11 mouse cellular contexts compared by ENCODE assay signal in genomic region chr11:120615606-120616203, GRCm38 (mm10). TPM values are rescaled to one million over a fixed set of nuclear protein-coding genes. Genes with fewer than 3 reads are reported as not detected.
DNase-seq lines count a peak whose midpoint lies in the region; ATAC-seq and TF ChIP-seq lines count a peak whose summit lies in the region.
"Had no signal": no experiment of that assay in that cellular context is flagged by ENCODE, and none has a peak within 500 bp of the region (broad histone marks: within the 10 kb centered on the region; RNA-seq: fewer than 3 reads in every experiment).

No protein-coding gene starts in this region.

- no peak for ATAC-seq in hindbrain, embryonic 13.5 days (ENCODE audit: low FRiP score)
- no peak for ATAC-seq in hindbrain, embryonic 11.5 days (ENCODE audit: low FRiP score)
- no peak for ATAC-seq in G1E (ENCODE audit: extremely low read depth, insufficient number of reproducible peaks, low FRiP score, poor library complexity, severe bottlenecking)
- ATAC-seq in forebrain, embryonic 15.5 days (replicated peaks) = no peak
- ATAC-seq in liver, embryonic 16.5 days (ENCODE audit: low read depth) = no peak
- ATAC-seq in lung, postnatal 0 days = no peak

- H3K27ac ChIP-seq in hindbrain, embryonic 13.5 days = no peak overlapping the region
- no peak overlapping the region for H3K27ac ChIP-seq in hindbrain, embryonic 11.5 days (ENCODE audit: low read depth, low read length)
- H3K27ac ChIP-seq in forebrain, embryonic 15.5 days (replicated peaks) = no peak overlapping the region
- H3K27ac ChIP-seq in liver, embryonic 16.5 days (ENCODE audit: low read length) = no peak overlapping the region; the same call in 1 of the 2 replicates
- no peak overlapping the region for H3K27ac ChIP-seq in lung, postnatal 0 days (ENCODE audit: low read length)

- H3K27me3 ChIP-seq in hindbrain, embryonic 13.5 days = no peaks in the 10 kb centered on the region
- no peaks in the 10 kb centered on the region for H3K27me3 ChIP-seq in hindbrain, embryonic 11.5 days (ENCODE audit: control insufficient read depth, insufficient read depth, low read length)
- H3K27me3 ChIP-seq in G1E (ENCODE audit: insufficient read depth, low read length) = peaks cover 2% of the 10 kb centered on the region; the same call in 1 of the 2 replicates
- no peaks in the 10 kb centered on the region for H3K27me3 ChIP-seq in forebrain, embryonic 15.5 days
- no peaks in the 10 kb centered on the region for H3K27me3 ChIP-seq in liver, embryonic 16.5 days (ENCODE audit: control insufficient read depth, insufficient read depth, low read depth, low read length)
- H3K27me3 ChIP-seq in lung, postnatal 0 days (replicated peaks; ENCODE audit: insufficient read depth, low read length) = no peaks in the 10 kb centered on the region

- no peak for TF ChIP-seq CTCF in G1E (IDR thresholded peaks at IDR 0.05; ENCODE audit: low read depth, low read length)
- no peak for TF ChIP-seq CTCF in lung, postnatal 0 days (IDR thresholded peaks at IDR 0.05)

- no peaks in the 10 kb centered on the region for H3K9me3 ChIP-seq in hindbrain, embryonic 13.5 days
- H3K9me3 ChIP-seq in hindbrain, embryonic 11.5 days (ENCODE audit: control insufficient read depth, low read length) = no peaks in the 10 kb centered on the region
- peaks cover 4% of the 10 kb centered on the region; the same call in 1 of the 2 replicates for H3K9me3 ChIP-seq in G1E (replicated peaks)
- no peaks in the 10 kb centered on the region for H3K9me3 ChIP-seq in forebrain, embryonic 15.5 days
- H3K9me3 ChIP-seq in liver, embryonic 16.5 days (replicated peaks; ENCODE audit: control insufficient read depth, low read length) = no peaks in the 10 kb centered on the region
- no peaks in the 10 kb centered on the region for H3K9me3 ChIP-seq in lung, postnatal 0 days (ENCODE audit: low read length)

- H3K4me2 ChIP-seq in hindbrain, embryonic 13.5 days = peak overlapping the region; percentile 17; the same call in 1 of the 2 replicates
- no peak overlapping the region for H3K4me2 ChIP-seq in hindbrain, embryonic 11.5 days (replicated peaks; ENCODE audit: low read depth, low read length)
- H3K4me2 ChIP-seq in forebrain, embryonic 15.5 days (replicated peaks) = no peak overlapping the region
- H3K4me2 ChIP-seq in liver, embryonic 16.5 days (ENCODE audit: low read depth, low read length) = peak overlapping the region; percentile 90
- no peak overlapping the region for H3K4me2 ChIP-seq in lung, postnatal 0 days (replicated peaks; ENCODE audit: low read depth, low read length)

- peak overlapping the region; percentile 51; the same call in 1 of the 2 replicates for H3K9ac ChIP-seq in hindbrain, embryonic 13.5 days
- H3K9ac ChIP-seq in hindbrain, embryonic 11.5 days (ENCODE audit: low read depth, low read length) = no peak overlapping the region
- H3K9ac ChIP-seq in forebrain, embryonic 15.5 days (replicated peaks) = no peak overlapping the region
- peak overlapping the region; percentile 28; the same call in 1 of the 2 replicates for H3K9ac ChIP-seq in liver, embryonic 16.5 days (ENCODE audit: low read depth, low read length)
- no peak overlapping the region for H3K9ac ChIP-seq in lung, postnatal 0 days (replicated peaks; ENCODE audit: low read depth)

- H3K4me3 ChIP-seq in hindbrain, embryonic 13.5 days = no peak overlapping the region; the same call in 1 of the 2 replicates
- no peak overlapping the region for H3K4me3 ChIP-seq in hindbrain, embryonic 11.5 days (ENCODE audit: low read depth, low read length)
- H3K4me3 ChIP-seq in G1E (ENCODE audit: low read depth, low read length) = peak overlapping the region; percentile 49; the same call in 1 of the 2 replicates
- H3K4me3 ChIP-seq in forebrain, embryonic 15.5 days = 0 out of 2 replicates have a peak overlapping the region, but pooled peaks have one; percentile 85
- H3K4me3 ChIP-seq in liver, embryonic 16.5 days (ENCODE audit: low read depth, low read length) = peak overlapping the region; percentile 16
- H3K4me3 ChIP-seq in lung, postnatal 0 days (ENCODE audit: low read depth, low read length) = no peak overlapping the region

- H3K36me3 ChIP-seq in hindbrain, embryonic 13.5 days = peaks cover 70% of the 10 kb centered on the region
- H3K36me3 ChIP-seq in hindbrain, embryonic 11.5 days (ENCODE audit: control insufficient read depth, insufficient read depth, low read length) = peaks cover 16% of the 10 kb centered on the region
- H3K36me3 ChIP-seq in G1E (replicated peaks) = peaks cover 90% of the 10 kb centered on the region
- peaks cover 43% of the 10 kb centered on the region for H3K36me3 ChIP-seq in forebrain, embryonic 15.5 days
- peaks cover 46% of the 10 kb centered on the region for H3K36me3 ChIP-seq in liver, embryonic 16.5 days (ENCODE audit: control insufficient read depth, insufficient read depth)
- H3K36me3 ChIP-seq in lung, postnatal 0 days (ENCODE audit: insufficient read depth, low read length) = peaks cover 17% of the 10 kb centered on the region

- TF ChIP-seq EP300 in lung, postnatal 0 days (IDR thresholded peaks at IDR 0.05) = no peak

- peaks cover 30% of the 10 kb centered on the region for H3K4me1 ChIP-seq in hindbrain, embryonic 13.5 days (replicated peaks)
- H3K4me1 ChIP-seq in hindbrain, embryonic 11.5 days (replicated peaks; ENCODE audit: control insufficient read depth, insufficient read depth, low read length) = peaks cover 4% of the 10 kb centered on the region; the same call in 1 of the 2 replicates
- H3K4me1 ChIP-seq in G1E (ENCODE audit: insufficient read depth, low read depth, low read length) = peaks cover 79% of the 10 kb centered on the region
- peaks cover 17% of the 10 kb centered on the region for H3K4me1 ChIP-seq in forebrain, embryonic 15.5 days
- peaks cover 32% of the 10 kb centered on the region for H3K4me1 ChIP-seq in liver, embryonic 16.5 days (ENCODE audit: control insufficient read depth, low read depth, low read length)
- peaks cover 8% of the 10 kb centered on the region for H3K4me1 ChIP-seq in lung, postnatal 0 days (ENCODE audit: insufficient read depth, low read depth, low read length)

- DNase-seq in hindbrain, embryonic 11.5 days (ENCODE audit: low spot score) = no peak
- DNase-seq in G1E (ENCODE audit: low spot score) = no peak
- no peak for DNase-seq in frontal cortex, postnatal 36 days (ENCODE audit: low spot score in 2 of 2)
- no peak for DNase-seq in adrenal gland, adult 18-20 months (ENCODE audit: low spot score in 2 of 2)
- no peak for DNase-seq in lung, postnatal 0 days (ENCODE audit: low spot score)
- DNase-seq: adrenal gland, postnatal 36 days; heart, postnatal 14 days had no signal

- WGBS in hindbrain, embryonic 13.5 days = 93% methylated on average over 11 of the region's 11 CpGs
- 91% methylated on average over 11 of the region's 11 CpGs for WGBS in hindbrain, embryonic 11.5 days
- WGBS in forebrain, embryonic 15.5 days = 93% methylated on average over 11 of the region's 11 CpGs
- WGBS in liver, embryonic 16.5 days (ENCODE audit: insufficient replicate concordance) = 77% methylated on average over 11 of the region's 11 CpGs
- 82% methylated on average over 11 of the region's 11 CpGs for WGBS in lung, postnatal 0 days

RNA-seq across cellular contexts. Expression of gene Pcyt2, which starts 2.0 kb away (rescaled TPM):
- polyA plus RNA-seq in hindbrain, embryonic 13.5 days (2015; fragmentation: Nextera tagmentation; extraction: Ambion mirVana) = 169 and 174 TPM in 2 replicates
- polyA plus RNA-seq in hindbrain, embryonic 11.5 days (2014; fragmentation: Nextera tagmentation; extraction: Ambion mirVana) = 104 and 105 TPM in 2 replicates
- total RNA-seq in G1E (2014; fragmentation: Nextera tagmentation) = 29.0 and 43.1 TPM in 2 replicates
- total RNA-seq in G1E (2017) = 102 and 119 TPM in 2 replicates
- polyA plus RNA-seq in G1E (2012) = 129 and 146 TPM in 2 replicates
- polyA plus RNA-seq in forebrain, embryonic 15.5 days (2015; fragmentation: Nextera tagmentation; extraction: Ambion mirVana) = 167 and 174 TPM in 2 replicates
- 158 and 184 TPM in 2 replicates for polyA plus RNA-seq in liver, embryonic 16.5 days (2015; fragmentation: Nextera tagmentation; extraction: Ambion mirVana)
- total RNA-seq in adrenal gland, adult 18-20 months (2021) = 100 to 1,000 TPM; 300 to 301 TPM
- polyA plus RNA-seq in lung, postnatal 0 days (2015; fragmentation: Nextera tagmentation; extraction: Ambion mirVana) = 93.9 and 102 TPM in 2 replicates

RNA-seq across cellular contexts. Expression of gene Npb, which starts 7.4 kb away (rescaled TPM):
- polyA plus RNA-seq in hindbrain, embryonic 13.5 days (2015; fragmentation: Nextera tagmentation; extraction: Ambion mirVana) = 0.79 and 1.3 TPM in 2 replicates
- 0.42 TPM in 1 of 2 replicates, not detected in the other for polyA plus RNA-seq in hindbrain, embryonic 11.5 days (2014; fragmentation: Nextera tagmentation; extraction: Ambion mirVana)
- 1.9 and 2.6 TPM in 2 replicates for total RNA-seq in G1E (2014; fragmentation: Nextera tagmentation)
- total RNA-seq in G1E (2017) = 0.58 TPM in 1 of 2 replicates, not detected in the other
- 3.2 and 3.8 TPM in 2 replicates for polyA plus RNA-seq in G1E (2012)
- 0.51 and 0.65 TPM in 2 replicates for polyA plus RNA-seq in forebrain, embryonic 15.5 days (2015; fragmentation: Nextera tagmentation; extraction: Ambion mirVana)
- 16.2 and 16.4 TPM in 2 replicates for polyA plus RNA-seq in liver, embryonic 16.5 days (2015; fragmentation: Nextera tagmentation; extraction: Ambion mirVana)
- 1 to 10 TPM in 1 of 2 experiments, not detected in 1; 1.2 TPM for total RNA-seq in adrenal gland, adult 18-20 months (2021)
- 2.5 and 2.9 TPM in 2 replicates for polyA plus RNA-seq in lung, postnatal 0 days (2015; fragmentation: Nextera tagmentation; extraction: Ambion mirVana)
- total RNA-seq: common myeloid progenitor, adult 5-6 weeks; heart, postnatal 14 days had no signal

RNA-seq across cellular contexts. Expression of gene Sirt7, which starts 9.3 kb away (rescaled TPM):
- polyA plus RNA-seq in hindbrain, embryonic 13.5 days (2015; fragmentation: Nextera tagmentation; extraction: Ambion mirVana) = 50.4 and 50.6 TPM in 2 replicates
- 33.2 and 36.6 TPM in 2 replicates for polyA plus RNA-seq in hindbrain, embryonic 11.5 days (2014; fragmentation: Nextera tagmentation; extraction: Ambion mirVana)
- total RNA-seq in G1E (2014; fragmentation: Nextera tagmentation) = 28.9 and 35.3 TPM in 2 replicates
- total RNA-seq in G1E (2017) = 74.5 and 96.2 TPM in 2 replicates
- 169 and 256 TPM in 2 replicates for polyA plus RNA-seq in G1E (2012)
- 51.4 and 53.1 TPM in 2 replicates for polyA plus RNA-seq in forebrain, embryonic 15.5 days (2015; fragmentation: Nextera tagmentation; extraction: Ambion mirVana)
- 27.3 and 28.0 TPM in 2 replicates for polyA plus RNA-seq in liver, embryonic 16.5 days (2015; fragmentation: Nextera tagmentation; extraction: Ambion mirVana)
- total RNA-seq in adrenal gland, adult 18-20 months (2021) = 10 to 100 TPM; 34.3 to 70.6 TPM
- polyA plus RNA-seq in lung, postnatal 0 days (2015; fragmentation: Nextera tagmentation; extraction: Ambion mirVana) = 45.3 and 46.0 TPM in 2 replicates

RNA-seq across cellular contexts. Expression of gene Anapc11, which starts 17.5 kb away (rescaled TPM):
- 179 and 192 TPM in 2 replicates for polyA plus RNA-seq in hindbrain, embryonic 13.5 days (2015; fragmentation: Nextera tagmentation; extraction: Ambion mirVana)
- 195 TPM in 2 replicates for polyA plus RNA-seq in hindbrain, embryonic 11.5 days (2014; fragmentation: Nextera tagmentation; extraction: Ambion mirVana)
- total RNA-seq in G1E (2014; fragmentation: Nextera tagmentation) (83.1 and 83.8 TPM in 2 replicates), G1E (2017) (62.3 and 69.3 TPM in 2 replicates)
- polyA plus RNA-seq in G1E (2012) = 176 and 212 TPM in 2 replicates
- polyA plus RNA-seq in forebrain, embryonic 15.5 days (2015; fragmentation: Nextera tagmentation; extraction: Ambion mirVana) = 199 and 205 TPM in 2 replicates
- polyA plus RNA-seq in liver, embryonic 16.5 days (2015; fragmentation: Nextera tagmentation; extraction: Ambion mirVana) = 66.8 and 67.8 TPM in 2 replicates
- 10 to 100 TPM; 75.5 to 95.4 TPM for total RNA-seq in adrenal gland, adult 18-20 months (2021)
- 138 and 151 TPM in 2 replicates for polyA plus RNA-seq in lung, postnatal 0 days (2015; fragmentation: Nextera tagmentation; extraction: Ambion mirVana)

RNA-seq across cellular contexts. Expression of gene Alyref, which starts 17.5 kb away (rescaled TPM):
- polyA plus RNA-seq in hindbrain, embryonic 13.5 days (2015; fragmentation: Nextera tagmentation; extraction: Ambion mirVana) = 267 and 290 TPM in 2 replicates
- 686 and 764 TPM in 2 replicates for polyA plus RNA-seq in hindbrain, embryonic 11.5 days (2014; fragmentation: Nextera tagmentation; extraction: Ambion mirVana)
- 89.8 and 122 TPM in 2 replicates for total RNA-seq in G1E (2014; fragmentation: Nextera tagmentation)
- 270 and 280 TPM in 2 replicates for total RNA-seq in G1E (2017)
- 505 and 623 TPM in 2 replicates for polyA plus RNA-seq in G1E (2012)
- 372 and 388 TPM in 2 replicates for polyA plus RNA-seq in forebrain, embryonic 15.5 days (2015; fragmentation: Nextera tagmentation; extraction: Ambion mirVana)
- 52.4 and 87.2 TPM in 2 replicates for polyA plus RNA-seq in liver, embryonic 16.5 days (2015; fragmentation: Nextera tagmentation; extraction: Ambion mirVana)
- total RNA-seq in adrenal gland, adult 18-20 months (2021) = 10 to 100 TPM; 80.7 to 92.4 TPM
- polyA plus RNA-seq in lung, postnatal 0 days (2015; fragmentation: Nextera tagmentation; extraction: Ambion mirVana) = 149 and 150 TPM in 2 replicates

Comparison
In these comparisons a context has a peak if more than half of its experiments do, and no peak if none do; other contexts are left out.
1. H3K4me2 ChIP-seq: peak in hindbrain, embryonic 13.5 days (single experiment) and liver, embryonic 16.5 days (single experiment); none in hindbrain, embryonic 11.5 days (single experiment), forebrain, embryonic 15.5 days (single experiment) and lung, postnatal 0 days (single experiment).
2. H3K9ac ChIP-seq: peak in hindbrain, embryonic 13.5 days (single experiment) and liver, embryonic 16.5 days (single experiment); none in hindbrain, embryonic 11.5 days (single experiment), forebrain, embryonic 15.5 days (single experiment) and lung, postnatal 0 days (single experiment).
3. H3K4me3 ChIP-seq: peak in G1E (single experiment), forebrain, embryonic 15.5 days (single experiment) and liver, embryonic 16.5 days (single experiment); none in hindbrain, embryonic 13.5 days (single experiment), hindbrain, embryonic 11.5 days (single experiment) and lung, postnatal 0 days (single experiment).